Mouse (Mus musculus) MEL-GATA-1-ER (cell line): Measurements from ENCODE around the gene Nr6a1.

Experiments
- DNase-seq: peaks from one replicate; pipeline ENCODE4 v3.0.0-alpha.2; 2012; ENCODE audit warnings: low read depth; ENCODE audit errors: extremely low read depth

The Nr6a1 gene

DNA sequence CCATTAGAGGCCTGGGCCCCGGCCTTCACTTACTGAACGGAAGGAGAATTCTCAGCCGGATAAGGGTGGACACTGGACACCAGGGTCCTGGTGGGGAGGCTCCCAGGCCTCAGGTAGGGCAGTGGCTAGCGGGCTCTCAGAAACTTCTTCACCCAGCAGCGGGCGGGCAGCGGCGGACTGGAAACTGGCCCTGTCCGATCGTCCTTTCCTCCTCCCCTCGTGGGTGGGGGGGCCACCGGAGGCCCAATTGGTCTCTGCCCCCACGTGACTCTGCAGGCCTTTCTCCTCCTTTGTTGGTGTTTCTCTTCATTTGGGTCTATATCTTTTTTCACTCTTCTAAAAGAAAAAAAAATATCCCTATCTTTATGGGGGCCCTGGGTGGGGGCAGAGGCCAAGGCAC is 213.2 kb downstream of the Nr6a1 start, which contains the start of gene Nr5a1:
TSS of gene Nr5a1 (minus strand) at position 219 of the 400 bp plus-strand sequence.
- no peak for DNase-seq

DNA sequence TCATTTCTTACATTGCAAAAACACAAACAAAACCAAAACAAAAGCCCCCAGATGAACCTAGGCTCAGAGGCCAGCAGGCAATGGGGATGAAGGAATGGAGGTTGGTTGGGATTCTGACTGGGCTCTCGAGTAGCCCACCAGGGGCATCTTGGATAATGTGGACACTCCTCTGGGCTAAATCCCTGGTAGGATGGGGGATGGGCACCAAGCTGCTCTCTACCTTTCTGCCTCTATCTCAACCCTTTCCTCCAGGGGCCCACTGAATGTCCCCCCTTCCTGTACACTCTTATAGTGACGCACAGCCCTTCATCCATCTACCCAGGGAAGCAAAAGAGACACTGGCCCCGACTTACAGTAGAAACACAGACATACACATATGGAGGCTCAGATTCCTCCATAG is 213.9 kb downstream of the Nr6a1 start:
- no peak for DNase-seq

- DNase-seq = no peak
These were observed 214.7 kb downstream of the Nr6a1 start for GRCm38 (mm10) chr2:38712769-38713125.

GRCm38 (mm10) chr2:38712076-38712768 is 215.3 kb downstream of the Nr6a1 start:
- no peak for DNase-seq

GRCm38 (mm10) chr2:38711421-38711861 is 216.0 kb downstream of the Nr6a1 start:
- no peak for DNase-seq

DNA sequence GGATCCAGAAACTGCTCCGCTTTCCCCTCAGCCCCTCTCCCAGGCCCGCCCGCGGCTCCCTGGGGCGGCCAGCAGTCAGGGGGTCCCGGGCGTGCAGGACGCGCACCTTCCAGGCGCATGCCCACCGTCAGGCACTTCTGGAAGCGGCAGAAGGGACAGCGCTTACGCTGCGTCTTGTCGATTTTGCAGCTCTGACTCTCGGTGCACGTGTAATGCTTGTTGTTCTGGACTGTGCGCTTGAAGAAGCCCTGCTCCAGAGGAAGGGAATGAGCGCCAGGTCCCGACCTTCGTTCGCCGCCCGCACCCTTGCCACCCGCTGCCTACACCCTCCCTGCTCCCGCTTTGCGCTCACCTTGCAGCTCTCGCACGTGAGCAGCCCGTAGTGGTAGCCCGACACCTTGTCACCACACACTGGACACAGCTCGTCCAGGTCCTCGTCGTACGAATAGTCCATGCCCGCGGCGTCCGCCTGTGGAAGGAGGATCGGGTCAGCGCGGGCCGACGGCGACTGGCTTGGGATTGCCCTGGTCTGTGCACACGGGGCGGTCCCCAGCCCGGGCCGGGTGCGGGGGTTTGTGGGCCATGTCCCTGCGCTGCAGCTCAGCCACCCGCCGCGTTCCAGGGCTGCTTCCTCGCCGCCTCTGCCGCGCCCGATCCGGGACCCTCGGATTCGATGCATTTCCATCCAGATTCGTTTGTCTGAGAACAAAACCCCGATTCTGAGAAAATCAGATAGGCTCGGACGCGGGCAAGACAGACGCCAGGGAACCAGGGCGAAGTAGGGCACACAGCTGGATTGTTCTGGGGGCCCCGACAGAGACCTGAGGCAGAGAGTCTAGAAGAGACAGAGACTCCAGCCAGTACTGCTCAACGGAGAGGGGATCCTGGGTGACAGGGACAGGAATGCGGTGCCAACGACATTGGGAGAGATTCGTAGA is 216.9 kb downstream of the Nr6a1 start:
- DNase-seq = no peak

GRCm38 (mm10) chr2:38708907-38709688 is 218.4 kb downstream of the Nr6a1 start:
- no peak for DNase-seq

- no peak for DNase-seq
These were observed 220.8 kb downstream of the Nr6a1 start for GRCm38 (mm10) chr2:38706661-38707060.

DNA sequence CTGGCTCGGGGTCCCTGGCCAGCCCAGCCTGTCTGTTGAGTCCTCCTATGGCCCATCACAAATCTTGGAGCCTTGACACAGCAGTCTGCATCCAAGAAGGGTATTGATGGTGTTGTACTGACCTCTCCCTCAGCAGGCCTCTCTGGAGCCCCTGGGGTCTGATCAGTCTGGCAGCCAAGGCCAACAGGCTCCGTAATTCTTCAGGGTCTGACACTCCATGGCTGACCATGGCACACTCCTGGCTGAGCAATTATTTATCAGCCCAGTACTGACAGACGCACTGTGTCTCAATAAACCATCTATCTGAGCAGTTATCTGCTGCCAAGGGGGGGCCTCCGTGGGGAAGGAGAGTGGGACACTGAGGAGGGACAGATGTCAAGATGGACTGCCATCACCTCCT is 222.5 kb downstream of the Nr6a1 start:
- no peak for DNase-seq

DNA sequence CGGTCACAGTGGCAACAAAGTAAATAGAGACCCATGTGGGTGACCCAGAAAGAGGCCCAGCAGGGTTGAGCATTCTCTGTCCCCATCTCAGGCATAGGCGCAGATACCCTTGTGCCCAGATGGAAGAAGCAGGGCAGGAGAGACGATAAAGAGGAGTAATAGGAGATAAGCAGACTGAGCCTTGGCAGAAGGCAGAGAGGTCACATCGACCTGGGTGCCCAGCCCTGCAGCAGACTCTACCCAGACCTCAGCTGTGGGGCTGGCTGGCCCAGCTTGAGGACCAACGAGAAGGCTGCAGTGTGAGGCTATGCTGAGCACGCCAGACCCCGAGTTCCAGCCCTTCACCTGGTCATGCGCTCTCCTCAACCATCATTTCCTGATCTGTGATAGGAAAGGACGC is 223.2 kb downstream of the Nr6a1 start:
- no peak for DNase-seq

GRCm38 (mm10) chr2:38700177-38700576 is 227.3 kb downstream of the Nr6a1 start:
- no peak for DNase-seq

GRCm38 (mm10) chr2:38698623-38699022 is 228.9 kb downstream of the Nr6a1 start:
- DNase-seq = no peak

DNA sequence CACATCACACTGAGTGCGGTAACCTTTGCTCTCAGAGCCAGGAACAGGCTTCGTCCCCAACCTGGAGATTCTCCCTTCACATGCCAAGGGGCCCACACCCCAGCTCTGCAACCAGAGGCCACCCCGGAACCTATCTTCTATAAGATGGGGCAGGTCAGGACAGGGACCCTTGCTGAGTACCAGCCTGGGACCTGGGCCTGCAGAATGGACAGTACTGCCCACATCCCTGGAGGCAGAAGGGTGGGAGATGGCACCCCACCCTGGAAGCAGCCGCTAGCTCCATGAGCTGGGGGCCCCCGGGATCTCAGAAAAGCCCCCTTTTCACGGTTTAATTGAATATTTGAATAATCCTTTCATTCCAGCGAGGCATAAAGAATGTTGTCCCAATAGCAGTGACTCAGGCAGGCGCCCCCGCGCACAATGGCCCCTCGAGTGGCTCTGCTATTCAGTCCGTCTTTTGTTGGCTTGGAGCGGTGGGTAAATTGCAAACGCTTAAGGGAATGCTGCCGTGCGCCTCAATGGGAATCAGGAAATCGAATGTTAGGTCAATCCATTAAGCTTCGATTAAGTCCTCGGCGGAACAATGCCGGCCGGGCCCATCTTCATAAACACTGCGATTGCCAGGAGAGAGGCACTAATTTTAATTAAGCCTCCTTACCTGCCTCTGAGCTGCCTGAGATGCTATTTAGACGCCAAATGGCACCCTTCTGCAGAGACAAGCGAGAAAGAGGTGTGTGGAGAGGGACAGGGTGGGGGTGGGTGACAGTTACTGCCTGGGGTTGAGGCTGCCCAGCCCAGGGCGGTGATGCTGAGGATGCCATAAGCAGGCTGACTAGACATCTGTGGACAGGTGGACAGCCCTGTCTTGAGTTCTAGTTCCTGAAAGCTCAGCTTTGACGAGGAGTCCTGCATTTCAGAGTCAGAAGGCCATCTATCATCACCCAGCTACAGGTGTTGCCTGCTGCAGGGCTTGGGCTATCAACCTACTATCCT is 230.1 kb downstream of the Nr6a1 start:
- DNase-seq = no peak

DNA sequence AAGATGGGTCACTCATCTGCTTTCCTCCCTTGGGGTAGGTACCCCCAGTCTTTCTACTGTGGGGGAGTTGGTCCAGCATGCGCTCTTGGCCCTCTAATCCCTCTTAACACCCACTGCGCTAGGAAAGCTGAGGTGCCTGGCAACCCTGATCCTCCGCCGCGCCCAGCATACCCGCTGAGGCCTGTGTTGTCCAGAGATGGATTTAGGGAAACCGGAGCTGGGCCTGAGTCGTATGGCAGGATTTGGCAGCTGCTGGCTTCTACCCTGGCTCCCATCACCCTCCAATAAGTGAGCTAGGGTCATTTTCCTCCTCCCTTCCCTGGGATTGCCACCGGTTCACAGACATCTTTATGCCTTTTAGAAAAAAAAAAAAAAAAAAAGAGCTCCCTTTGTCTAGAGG is 231.7 kb downstream of the Nr6a1 start:
- no peak for DNase-seq

- DNase-seq = no peak
These were observed 235.9 kb downstream of the Nr6a1 start for GRCm38 (mm10) chr2:38691542-38691941.

- DNase-seq = no peak
These were observed 237.6 kb downstream of the Nr6a1 start for GRCm38 (mm10) chr2:38689881-38690280.

DNA sequence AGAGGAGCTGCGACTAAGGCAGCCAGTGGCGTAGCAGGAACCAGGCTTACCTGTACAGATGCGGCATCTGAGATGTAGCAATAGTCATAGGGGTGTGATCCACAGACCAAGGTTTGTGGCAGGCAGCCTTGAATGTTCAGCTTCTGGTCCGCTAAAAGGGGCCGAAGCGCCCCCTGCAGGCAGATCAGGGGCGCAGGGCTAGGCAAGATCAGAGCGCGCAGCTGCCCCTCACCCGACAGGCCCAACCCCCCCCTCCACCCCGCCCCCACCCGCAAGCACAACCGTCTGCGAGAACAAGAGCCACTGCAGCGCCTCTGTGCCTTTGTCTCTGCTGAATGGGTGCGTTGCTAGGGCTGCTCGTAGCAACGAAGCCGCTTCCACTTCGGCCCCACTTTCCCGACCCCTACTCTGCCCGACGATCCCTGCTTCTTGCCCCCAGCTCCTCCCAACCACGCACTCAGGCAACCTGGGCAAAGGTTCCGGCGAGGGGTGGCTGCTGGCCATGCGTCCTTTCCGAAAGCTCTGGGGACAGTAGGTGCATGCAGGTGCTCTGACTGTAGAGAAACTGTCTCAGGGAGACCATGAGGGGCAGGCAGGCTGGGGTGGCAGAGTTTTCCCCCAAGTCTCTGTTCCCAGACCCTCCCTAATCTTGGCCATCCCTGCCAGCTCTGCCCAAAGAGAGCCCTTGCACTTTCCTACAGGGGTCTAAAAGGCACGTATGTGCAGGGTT is 238.5 kb downstream of the Nr6a1 start:
- DNase-seq = no peak

DNA sequence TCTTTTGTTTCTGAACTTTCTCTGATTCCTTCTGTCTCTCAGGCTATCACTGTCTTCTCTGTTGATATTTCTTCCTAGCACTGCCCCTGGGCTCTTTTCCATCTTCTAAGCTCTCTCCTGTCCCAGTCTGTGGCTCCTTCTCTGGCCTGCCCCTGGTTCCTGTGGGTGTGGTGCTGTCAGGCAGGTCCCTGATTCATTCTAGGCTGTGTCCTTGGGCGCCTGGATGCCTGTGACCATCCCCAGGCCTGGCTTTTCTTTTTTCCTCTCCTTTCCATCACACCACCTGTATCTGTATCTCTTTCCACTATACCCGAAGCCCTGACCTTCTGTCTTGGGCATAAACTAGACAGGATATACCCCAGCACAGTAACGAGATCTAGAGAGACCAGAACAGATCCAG is 241.7 kb downstream of the Nr6a1 start:
- DNase-seq = no peak

DNA sequence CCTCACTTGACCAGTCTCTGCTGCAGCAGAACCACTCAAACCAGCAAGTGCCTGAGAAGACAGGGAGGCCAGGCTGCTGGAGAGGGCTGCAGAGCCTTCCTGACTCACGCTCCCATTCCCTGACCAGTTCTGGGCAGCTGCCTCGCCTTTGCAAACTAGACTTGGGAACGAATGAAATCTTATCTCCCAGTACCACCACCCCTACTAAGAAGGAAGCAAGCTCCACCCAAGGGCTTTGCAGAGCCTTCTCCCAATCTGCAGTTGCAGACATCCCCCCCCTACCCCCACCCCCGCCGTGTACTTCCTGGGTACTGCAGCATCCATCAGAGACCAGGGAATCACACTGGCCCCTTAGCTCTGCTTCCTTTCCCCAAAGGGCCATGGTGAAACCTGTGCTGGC is 244.4 kb downstream of the Nr6a1 start:
- DNase-seq = peak; percentile 62

DNA sequence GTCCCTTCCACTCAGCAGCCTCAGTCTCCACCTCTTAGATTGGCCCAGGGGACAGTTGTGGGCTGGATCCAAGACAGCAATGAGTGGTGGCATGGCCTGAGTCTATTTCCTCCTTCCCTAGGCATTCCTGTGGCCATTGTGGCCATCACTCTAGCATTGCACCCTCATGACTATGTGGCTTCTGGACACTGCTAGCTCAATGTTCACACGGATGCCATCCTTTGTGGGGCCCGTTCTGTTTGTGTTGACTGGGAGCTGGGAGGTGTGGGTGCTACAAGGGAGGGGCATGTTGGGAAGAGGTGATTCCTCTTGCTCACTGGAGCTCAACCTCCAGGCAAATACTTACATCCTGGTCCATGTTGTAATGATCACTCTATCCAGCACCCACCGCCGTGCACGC is 245.3 kb downstream of the Nr6a1 start:
- DNase-seq = no peak
